Mouse (Mus musculus): ENCODE measurements around the gene Ncf2.

- TF ChIP-seq CTCF (IDR thresholded peaks at IDR 0.05; ENCODE audit: extremely low read depth, insufficient read depth, low read length): no peak
- no peak for TF ChIP-seq POLR2A (IDR thresholded peaks at IDR 0.05; ENCODE audit: extremely low read depth, insufficient read depth, low read length)
Observed at GRCm38 (mm10) chr1:152809541-152810252, 9.7 kb downstream of the Ncf2 start.
